Mouse (Mus musculus) inflammation-experienced regulatory T-cells (primary cell): ENCODE data around the gene Nup210l. TPM values are rescaled to one million over a fixed set of nuclear protein-coding genes. Genes with fewer than 3 reads are reported as not detected.

ENCODE experiments used
- polyA plus RNA-seq, 2 experiments: library from polyadenylated mRNA; unstranded; fragments of 100-300 nt; shearing (Covaris generic); gene quantifications; one replicate each; pipeline ENCODE4 v1.2.1; 2017

The Nup210l gene
- polyA plus RNA-seq, result under 1 TPM; 0.25 to 0.93 TPM

DNA sequence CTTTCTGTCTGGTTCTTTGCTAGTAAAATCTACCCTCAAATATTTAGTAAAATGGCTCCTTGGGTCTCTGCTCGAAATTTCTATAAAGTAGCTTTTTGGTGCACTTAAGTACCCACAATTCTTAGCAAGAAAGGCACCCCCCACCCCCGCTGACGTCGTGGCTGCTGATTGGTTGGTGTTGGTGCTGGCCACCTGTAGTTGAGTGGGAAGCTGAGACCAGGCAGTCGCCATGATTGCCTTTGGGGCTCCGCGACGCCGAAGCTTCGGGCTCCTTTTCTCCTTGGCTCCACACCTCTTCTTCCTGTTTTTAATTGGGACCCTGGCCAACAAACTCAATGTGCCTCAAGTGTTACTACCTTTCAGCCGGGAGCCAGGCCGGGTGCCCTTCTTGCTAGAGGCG is at the start of gene Nup210l:
Nup210l (plus strand) TSS at position 195 of the 400 bp plus-strand sequence.

DNA sequence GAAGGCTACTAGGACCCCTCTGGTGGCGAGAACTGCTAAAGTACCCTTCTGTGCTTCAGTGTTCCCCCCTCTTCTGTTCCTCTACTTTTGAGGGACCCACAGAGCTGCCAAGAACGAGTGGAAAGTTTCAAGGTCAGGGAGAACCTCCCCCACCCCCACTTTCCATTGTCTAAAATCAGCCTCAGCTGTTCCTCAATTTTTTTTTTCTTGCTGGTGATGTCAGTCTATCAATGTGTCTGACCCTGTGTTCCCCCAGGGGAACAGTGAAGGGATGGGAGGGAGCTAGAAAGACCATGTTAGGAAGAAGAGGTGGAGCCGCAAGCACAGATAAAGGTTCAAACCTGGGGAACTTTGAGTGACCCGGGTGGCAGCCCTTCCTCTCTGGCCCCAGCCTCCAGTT is 31.6 kb upstream of the Nup210l start, which contains the start of gene Tpm3:
Tpm3 (plus strand) TSS at position 356 of the 400 bp plus-strand sequence.

DNA sequence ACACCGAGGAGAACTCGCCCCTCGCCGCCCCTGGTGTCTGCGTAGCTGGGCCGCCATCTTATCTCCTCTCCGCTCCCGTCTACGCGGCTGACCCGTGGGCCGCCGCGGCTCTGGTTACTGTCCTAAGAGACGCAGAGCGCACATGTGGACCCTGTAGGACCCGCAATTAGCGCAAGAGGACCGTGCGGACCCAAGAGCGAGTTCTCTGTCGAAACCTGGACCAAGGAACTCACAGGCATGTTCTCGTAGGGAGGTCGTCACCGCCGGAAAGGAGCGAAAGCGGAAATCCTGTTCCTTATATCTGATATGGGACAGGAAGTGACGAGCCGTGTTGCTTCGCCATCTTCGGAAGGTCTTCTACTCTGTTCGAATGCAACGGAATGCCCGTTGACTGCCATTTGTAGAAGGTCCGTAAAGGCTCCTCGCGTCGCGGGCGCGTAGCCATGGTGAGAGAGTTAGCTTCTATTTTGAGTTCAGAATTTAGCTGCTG is 109.5 kb downstream of the Nup210l start, which contains the start of the genes Rps27 and Rab13:
Rps27 (minus strand) TSS at position 275 of the 490 bp plus-strand sequence.
Rab13 (plus strand) TSS at position 319 of the 490 bp plus-strand sequence.

DNA sequence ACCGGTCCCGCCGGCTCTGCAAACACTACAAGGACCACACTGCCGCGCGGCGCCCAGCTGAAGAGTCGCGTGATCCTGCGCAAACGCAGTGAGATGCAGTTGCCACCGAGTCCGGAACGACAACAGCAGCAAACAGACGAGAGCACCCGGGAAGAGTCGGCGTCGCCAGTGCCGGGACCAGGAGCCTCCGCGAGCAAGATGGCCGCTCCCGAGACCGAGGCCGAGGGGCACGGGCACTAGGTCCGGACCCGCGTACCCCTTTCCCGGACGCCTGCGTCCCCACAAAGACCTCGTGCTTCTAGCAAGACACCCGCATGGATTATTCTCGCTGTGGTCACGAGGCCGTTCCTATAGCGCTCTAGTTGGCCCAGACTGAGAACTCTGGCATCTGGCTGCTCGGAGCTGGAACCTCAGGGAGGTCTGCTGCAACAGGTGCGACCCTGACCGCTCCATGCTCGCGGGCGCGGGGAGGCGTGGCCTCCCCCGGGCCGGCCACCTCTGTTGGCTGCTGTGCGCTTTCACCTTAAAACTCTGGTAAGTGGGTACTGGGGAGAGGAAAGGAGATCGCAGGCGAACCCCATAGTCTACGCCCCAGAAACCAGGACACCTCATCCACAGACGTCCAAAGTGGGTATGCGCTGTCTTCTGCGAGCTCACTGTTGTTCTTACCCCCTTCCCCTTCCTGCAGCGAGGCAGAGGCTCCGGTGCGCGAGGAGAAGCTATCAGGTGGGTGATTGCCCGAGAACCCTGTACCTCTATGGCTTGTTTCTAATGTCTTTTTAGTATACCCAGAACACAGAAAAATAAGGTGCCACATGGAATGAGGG is 127.8 kb downstream of the Nup210l start, which contains the start of gene Jtb:
Jtb (plus strand) TSS at position 91 of the 827 bp plus-strand sequence.

GRCm38 (mm10) chr3:90242984-90243775 is 139.2 kb downstream of the Nup210l start, which contains the start of gene Creb3l4:
TSS of gene Creb3l4 (minus strand) at chr3:90243512.

DNA sequence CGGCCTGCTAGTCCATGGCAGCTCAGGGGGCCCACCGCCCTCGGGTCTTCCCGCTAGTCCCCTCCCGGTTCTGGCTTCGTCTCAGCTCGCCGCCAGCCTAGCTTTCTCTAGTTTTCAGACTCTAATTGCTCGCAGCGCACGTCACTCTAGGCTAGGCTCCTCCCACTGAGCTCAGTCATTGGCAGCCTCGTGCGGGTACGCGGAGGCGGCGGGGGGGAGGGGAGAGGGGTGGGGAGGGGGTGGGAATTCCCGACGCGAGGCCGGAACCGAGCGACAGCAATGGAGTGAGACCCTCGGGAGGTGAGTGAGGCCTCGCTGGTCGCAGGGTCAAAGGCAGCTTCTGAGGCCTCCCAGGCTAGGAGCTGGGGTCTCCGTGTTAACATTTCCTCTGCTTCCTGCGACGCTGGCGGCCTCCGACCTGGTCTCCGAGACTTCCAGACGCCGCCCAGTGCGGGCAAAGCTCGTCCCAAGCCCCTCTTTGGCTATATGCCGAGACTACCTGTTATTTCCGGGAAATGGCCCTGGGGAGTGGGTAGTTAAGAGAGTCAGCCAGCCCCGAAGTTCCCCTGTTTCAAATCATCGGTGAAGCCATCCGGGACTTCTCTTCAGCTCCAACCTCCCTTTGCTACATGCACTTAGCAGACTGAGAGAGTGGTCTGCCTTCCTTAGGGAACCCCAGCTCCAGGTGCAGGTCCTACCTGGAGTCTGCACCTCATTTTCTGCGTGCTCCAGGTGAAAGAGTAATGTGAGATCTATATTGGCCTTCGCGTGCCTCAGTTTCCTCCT is 144.2 kb downstream of the Nup210l start, which contains the start of gene Slc39a1:
Slc39a1 (plus strand) TSS at position 213 of the 786 bp plus-strand sequence.

GRCm38 (mm10) chr3:90253653-90254418 is 149.9 kb downstream of the Nup210l start, which contains the start of gene Crtc2:
TSS of gene Crtc2 (plus strand) at chr3:90254163.

Other genes with a start within 250 kb of the Nup210l start
- 10 to 100 TPM; 42.8 to 65.2 TPM for gene Il6ra, start 190.9 kb upstream of the Nup210l start, polyA plus RNA-seq
- 100 to 1,000 TPM; 103 to 105 TPM for gene Atp8b2, start 140.6 kb upstream of the Nup210l start, polyA plus RNA-seq
- 10 to 100 TPM; 97.9 to 98.2 TPM for gene Hax1, start 105.4 kb upstream of the Nup210l start, polyA plus RNA-seq
- 100 to 1,000 TPM; 136 to 148 TPM for gene 4933434E20Rik, start 52.5 kb upstream of the Nup210l start, polyA plus RNA-seq
- 100 to 1,000 TPM; 178 to 194 TPM for gene Ubap2l, start 51.5 kb upstream of the Nup210l start, polyA plus RNA-seq
- 100 to 1,000 TPM; 802 to 914 TPM for gene Tpm3, start 31.5 kb upstream of the Nup210l start, polyA plus RNA-seq
- 1,000 to 10,000 TPM; 1,816 to 2,019 TPM for gene Rps27, start 109.5 kb downstream of the Nup210l start, polyA plus RNA-seq
- gene Rab13, start 109.6 kb downstream of the Nup210l start, polyA plus RNA-seq, result 1 to 10 TPM in 1 of 2 experiments, under 1 TPM in 1; 0.28 to 1.3 TPM
- 100 to 1,000 TPM; 155 to 161 TPM for gene Jtb, start 127.5 kb downstream of the Nup210l start, polyA plus RNA-seq
- gene Creb3l4, start 139.4 kb downstream of the Nup210l start, polyA plus RNA-seq, result under 1 TPM; 0.11 to 0.97 TPM
- 1 to 10 TPM; 1.7 to 2.8 TPM for gene Slc39a1, start 144.0 kb downstream of the Nup210l start, polyA plus RNA-seq
- gene Crtc2, start 150.0 kb downstream of the Nup210l start, polyA plus RNA-seq, result 100 to 1,000 TPM; 104 to 113 TPM
- gene Dennd4b, start 161.1 kb downstream of the Nup210l start, polyA plus RNA-seq, result 10 to 100 TPM; 45.9 to 50.2 TPM
- gene Gatad2b, start 189.0 kb downstream of the Nup210l start, polyA plus RNA-seq, result 10 to 100 TPM in 1 of 2 experiments, 1 to 10 TPM in 1; 7.6 to 10.6 TPM